Mouse (Mus musculus): ENCODE results near the gene Shisa3.

GRCm38 (mm10) chr5:67609520-67609837, 1.8 kb downstream of the Shisa3 start:
- TF ChIP-seq POLR2A (IDR thresholded peaks at IDR 0.05; ENCODE audit: borderline replicate concordance, control insufficient read depth, low read depth, low read length) (no peak), CTCF (IDR thresholded peaks at IDR 0.05; ENCODE audit: control insufficient read depth, insufficient read depth, low read length) (no peak)

All from bone marrow, adult 2 months (tissue).